Mouse (Mus musculus) embryonic facial prominence, embryonic 15.5 days (tissue): Measurements from ENCODE around the gene Unc13d. TPM values are rescaled to one million over a fixed set of nuclear protein-coding genes. Genes with fewer than 3 reads are reported as not detected.
"Not testable (repeated sequence)": the region's sequence is repeated elsewhere in the genome, so short reads cannot be mapped to it uniquely, and the experiment has no call there.

Experiments
- ATAC-seq: fragments of 200-750 bp; cut with Nextera tagmentation; 2 replicates; pipeline ENCODE4 v1.8.0; 2017; ENCODE audit warnings: low read depth, moderate TSS enrichment; ENCODE audit not compliant: insufficient number of reproducible peaks, low FRiP score, low TSS enrichment
- H3K27ac ChIP-seq: fragments of 300-500 bp; sonication (generic); replicated peaks from 2 replicates; pipeline ENCODE4 v1.5.1; 2015; ENCODE audit warnings: mild to moderate bottlenecking, inconsistent platforms
- H3K27me3 ChIP-seq: fragments of 300-500 bp; sonication (generic); 2 replicates; pipeline ENCODE4 v1.6.1; 2015; ENCODE audit warnings: inconsistent platforms
- H3K36me3 ChIP-seq: fragments of 300-500 bp; sonication (generic); 2 replicates; pipeline ENCODE4 v1.6.1; 2015; ENCODE audit warnings: mild to moderate bottlenecking, inconsistent platforms
- H3K4me1 ChIP-seq: fragments of 300-500 bp; sonication (generic); 2 replicates; pipeline ENCODE4 v1.6.1; 2015; ENCODE audit warnings: inconsistent platforms
- H3K4me2 ChIP-seq: fragments of 300-500 bp; sonication (generic); replicated peaks from 2 replicates; pipeline ENCODE4 v1.6.1; 2015; ENCODE audit warnings: mild to moderate bottlenecking, inconsistent platforms
- H3K4me3 ChIP-seq: fragments of 300-500 bp; sonication (generic); replicated peaks from 2 replicates; pipeline ENCODE4 v1.5.1; 2015; ENCODE audit warnings: mild to moderate bottlenecking, inconsistent platforms
- H3K9ac ChIP-seq: fragments of 300-500 bp; sonication (generic); 2 replicates; pipeline ENCODE4 v1.6.1; 2015; ENCODE audit warnings: inconsistent platforms
- H3K9me3 ChIP-seq: fragments of 300-500 bp; sonication (generic); replicated peaks from 2 replicates; pipeline ENCODE4 v1.6.1; 2016; ENCODE audit warnings: inconsistent platforms
- WGBS: fragments of 180-500 bp; shearing (Covaris S2); methylation state at CpG from one replicate; pipeline ENCODE4 v1.1.7; 2015; 5-methylcytosine and 5-hydroxymethylcytosine counted together
- polyA plus RNA-seq: library from polyadenylated mRNA; unstranded; fragments of >200 nt; fragmentation: Nextera tagmentation; extraction: Ambion mirVana; gene quantifications from 2 replicates; pipeline ENCODE4 v1.2.1, GENCODE M21; 2015

Gene Unc13d
- polyA plus RNA-seq, 1 experiment from 2014 or later, result 4.8 TPM

DNA sequence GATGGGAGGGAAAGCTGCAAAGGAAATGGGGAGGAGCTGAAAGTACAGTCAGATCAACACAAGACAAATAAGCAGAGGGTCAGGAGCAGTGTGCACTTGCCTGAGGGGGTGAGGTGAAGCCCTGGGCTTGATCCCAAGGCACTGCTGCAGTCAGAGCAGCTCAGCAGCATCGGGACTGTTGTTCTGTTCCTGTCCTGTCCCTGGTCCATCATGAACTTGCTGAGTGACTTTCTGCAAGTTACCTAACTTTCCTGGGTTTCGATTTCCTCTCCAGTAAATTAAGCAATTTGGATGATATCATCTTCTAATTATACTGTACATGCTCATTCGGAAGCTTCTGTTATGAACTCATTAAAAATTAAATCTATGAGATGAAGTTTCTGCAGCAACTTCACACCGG lies 50.0 kb downstream of the Unc13d start, which contains the start of gene H3f3b:
H3f3b (minus strand) TSS at position 207 of the 400 bp plus-strand sequence.
- Histone ChIP-seq H3K27ac (no peak within 1 kb of the TSS), H3K4me2 (no peak within 1 kb of the TSS), H3K27me3 (no peaks in the 10 kb centered on the region), H3K36me3 (no peaks in the 10 kb centered on the region), H3K9ac (no peak within 1 kb of the TSS), H3K4me3 (no peak within 1 kb of the TSS), H3K4me1 (peaks cover 17% of the 10 kb centered on the region), H3K9me3 (no peaks in the 10 kb centered on the region)
- 69% methylated on average over 4 of the region's 4 CpGs for WGBS
- ATAC-seq, result no peak

DNA sequence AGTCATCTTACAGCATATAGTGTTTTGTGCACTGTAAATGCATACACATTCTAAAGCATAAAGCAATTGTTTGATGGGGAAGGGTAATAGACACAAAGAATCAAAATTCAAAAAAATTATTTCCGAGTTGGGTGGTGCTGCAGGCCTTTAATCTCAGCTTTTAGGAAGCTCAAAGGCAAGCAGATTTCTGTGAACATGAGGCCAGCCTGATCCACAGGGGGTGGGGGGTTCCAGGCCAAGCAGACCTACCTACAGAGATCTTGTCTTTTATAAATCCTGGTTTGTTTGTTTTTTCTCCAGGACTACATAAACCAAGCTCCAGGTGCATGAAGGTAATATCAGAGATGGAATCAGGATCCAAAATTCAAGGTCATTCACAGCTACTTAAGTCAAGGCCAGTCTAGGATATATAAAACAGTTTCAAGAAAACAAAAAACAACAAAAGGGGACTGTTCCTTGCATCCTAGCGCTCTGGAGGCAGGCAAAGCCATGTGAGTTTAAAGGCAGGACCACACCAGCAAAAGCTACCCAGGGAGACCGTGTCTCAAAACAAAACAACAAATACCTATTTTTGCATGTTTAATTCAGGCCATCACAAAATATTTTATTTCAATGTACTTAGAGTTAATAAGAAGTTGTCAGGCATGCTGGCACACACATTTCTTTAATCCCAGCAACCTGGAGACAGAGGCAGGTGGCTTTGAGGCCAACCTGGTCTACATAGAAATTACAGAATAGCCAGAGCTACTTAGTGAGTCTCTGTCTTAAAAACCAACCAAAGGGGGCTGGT lies 52.5 kb downstream of the Unc13d start:
- no peak for ATAC-seq
- WGBS, result 88% methylated on average over 3 of the region's 3 CpGs
- Histone ChIP-seq H3K4me3 (no peak overlapping the region), H3K27me3 (no peaks in the 10 kb centered on the region), H3K4me2 (no peak overlapping the region), H3K4me1 (peaks cover 2% of the 10 kb centered on the region; the same call in 1 of the 2 replicates), H3K36me3 (peaks cover 14% of the 10 kb centered on the region), H3K9ac (no peak overlapping the region), H3K9me3 (no peaks in the 10 kb centered on the region), H3K27ac (peak overlapping the region; percentile 72)

DNA sequence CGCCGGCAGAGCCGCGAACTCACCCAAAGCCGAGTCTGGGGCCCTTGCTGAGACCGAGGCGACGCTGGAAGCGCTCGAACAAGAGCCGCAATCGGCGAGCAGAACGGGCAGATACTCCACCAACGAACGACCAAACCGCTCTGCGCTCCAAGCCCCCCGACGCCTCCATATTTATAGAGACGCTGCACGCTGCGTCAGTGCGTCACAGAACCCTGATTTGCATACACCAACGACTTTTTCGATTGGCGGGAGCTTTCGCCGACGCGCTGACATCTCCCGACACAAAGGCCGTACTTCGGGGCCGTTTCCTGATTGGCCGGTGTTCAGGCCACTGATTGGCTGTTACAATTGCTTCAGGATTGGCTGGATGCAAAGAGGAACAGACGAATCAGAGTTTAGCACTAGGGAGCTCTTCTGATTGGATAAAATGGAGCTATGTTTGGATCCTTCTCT lies 53.4 kb downstream of the Unc13d start:
- under 1% methylated on average over 37 of the region's 37 CpGs for WGBS
- Histone ChIP-seq H3K27ac (peak overlapping the region; percentile 100), H3K9ac (peak overlapping the region; percentile 100), H3K27me3 (no peaks in the 10 kb centered on the region), H3K9me3 (no peaks in the 10 kb centered on the region), H3K4me2 (0 out of 2 replicates have a peak overlapping the region, but pooled peaks have one; percentile 45), H3K4me1 (peaks cover 2% of the 10 kb centered on the region; the same call in 1 of the 2 replicates), H3K36me3 (peaks cover 17% of the 10 kb centered on the region), H3K4me3 (peak overlapping the region; percentile 95)
- ATAC-seq, result peak; percentile 94

DNA sequence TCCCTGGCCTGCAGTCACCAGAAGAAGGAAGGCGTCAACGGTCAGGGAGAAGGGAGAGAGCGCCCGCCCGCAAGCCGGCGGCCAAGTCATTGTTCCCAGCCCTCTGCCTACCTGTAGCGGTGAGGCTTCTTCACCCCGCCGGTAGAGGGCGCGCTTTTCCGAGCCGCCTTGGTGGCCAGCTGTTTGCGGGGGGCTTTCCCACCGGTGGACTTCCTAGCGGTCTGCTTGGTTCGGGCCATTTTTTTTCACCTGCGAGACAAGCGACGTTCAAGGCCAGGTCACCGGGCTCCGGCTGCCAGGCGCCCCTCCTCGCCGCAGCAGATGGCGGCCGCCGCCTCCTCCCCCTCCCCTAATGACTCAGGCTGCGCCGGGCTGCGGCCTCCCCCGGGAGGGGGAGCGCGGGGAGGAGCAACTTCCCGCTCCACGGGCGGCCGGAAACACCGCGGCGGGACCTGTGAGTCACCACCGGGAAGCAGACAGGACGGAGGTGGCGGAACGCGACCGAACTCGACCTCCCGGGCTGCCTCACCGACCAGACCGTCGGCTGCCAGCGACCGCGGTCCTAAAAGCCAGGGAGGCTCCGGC lies 53.9 kb downstream of the Unc13d start:
- Histone ChIP-seq H3K9me3 (no peaks in the 10 kb centered on the region), H3K4me1 (peaks cover 2% of the 10 kb centered on the region; the same call in 1 of the 2 replicates), H3K27ac (peak overlapping the region; percentile 100), H3K9ac (peak overlapping the region; percentile 100), H3K36me3 (peaks cover 17% of the 10 kb centered on the region), H3K4me3 (peak overlapping the region; percentile 95), H3K27me3 (no peaks in the 10 kb centered on the region), H3K4me2 (peak overlapping the region; percentile 45)
- ATAC-seq, result peak; percentile 66; the same call in 1 of the 2 replicates
- WGBS, result 1% methylated on average over 57 of the region's 57 CpGs

DNA sequence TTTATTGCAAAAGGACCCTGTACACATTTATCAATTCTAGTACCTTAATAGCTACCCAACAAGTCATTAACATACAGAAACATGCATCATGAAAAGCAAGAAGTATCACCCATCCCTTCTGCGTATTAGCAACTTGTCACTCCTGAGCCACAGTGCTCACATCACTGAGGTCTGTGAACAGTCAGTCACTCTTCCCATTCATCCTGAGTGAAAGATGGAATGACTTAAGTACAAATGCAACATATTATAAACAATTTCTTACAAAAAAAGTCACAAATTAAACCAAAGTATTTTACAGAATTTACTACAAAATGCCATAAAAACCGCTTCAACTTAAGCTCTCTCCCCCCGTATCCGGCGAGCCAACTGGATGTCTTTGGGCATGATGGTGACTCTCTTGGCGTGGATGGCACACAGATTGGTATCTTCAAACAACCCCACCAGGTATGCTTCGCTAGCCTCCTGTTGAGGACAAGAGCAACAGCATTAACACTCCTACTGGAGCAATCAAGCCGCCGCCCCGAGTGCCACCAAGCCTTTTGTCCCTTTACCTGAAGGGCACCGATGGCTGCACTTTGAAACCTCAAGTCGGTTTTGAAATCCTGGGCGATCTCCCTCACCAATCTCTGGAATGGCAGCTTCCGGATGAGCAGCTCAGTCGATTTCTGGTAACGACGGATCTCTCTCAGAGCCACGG lies 54.5 kb downstream of the Unc13d start:
- Histone ChIP-seq H3K4me3 (peak overlapping the region; percentile 95), H3K36me3 (peaks cover 17% of the 10 kb centered on the region), H3K4me2 (peak overlapping the region; percentile 45), H3K27ac (peak overlapping the region; percentile 100), H3K9ac (peak overlapping the region; percentile 100)
- ATAC-seq, H3K9me3 ChIP-seq, H3K4me1 ChIP-seq, H3K27me3 ChIP-seq: not testable (repeated sequence)
- 4% methylated on average over 18 of the region's 18 CpGs for WGBS

DNA sequence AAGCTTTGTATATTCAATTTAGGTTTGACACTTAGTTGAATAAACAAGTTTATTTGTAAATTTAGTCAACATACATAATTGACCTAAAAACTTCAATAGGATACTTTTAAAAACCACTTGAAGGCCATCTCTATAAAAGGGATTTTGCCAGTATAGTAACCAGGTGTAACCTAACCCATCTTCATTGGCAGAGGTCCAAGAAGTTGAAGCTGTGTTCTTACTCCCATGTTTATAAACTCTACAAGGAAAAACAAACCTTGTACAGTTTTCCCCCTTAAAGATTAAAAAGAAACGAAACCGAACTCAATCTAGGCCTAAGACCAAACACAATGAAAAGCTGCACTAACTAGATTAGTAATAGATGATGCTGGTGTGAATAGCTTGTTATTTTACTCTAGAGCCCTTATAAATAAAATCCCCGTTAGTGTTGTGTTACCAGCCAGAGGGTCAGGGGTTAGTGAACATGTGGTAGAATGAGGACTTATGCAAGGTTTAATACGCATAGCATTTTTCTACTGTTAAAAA lies 55.4 kb downstream of the Unc13d start:
- 0 out of 2 replicates have a peak overlapping the region, but pooled peaks have one; percentile 13 for H3K9ac ChIP-seq
- H3K27me3 ChIP-seq, result no peaks in the 10 kb centered on the region
- H3K4me3 ChIP-seq, result peak overlapping the region; percentile 35
- no peaks in the 10 kb centered on the region for H3K9me3 ChIP-seq
- H3K4me1 ChIP-seq, result peaks cover 2% of the 10 kb centered on the region; the same call in 1 of the 2 replicates
- peak overlapping the region; percentile 54 for H3K4me2 ChIP-seq
- H3K27ac ChIP-seq, result no peak overlapping the region
- WGBS, result 48% methylated on average over 4 of the region's 4 CpGs
- no peak for ATAC-seq
- peaks cover 17% of the 10 kb centered on the region for H3K36me3 ChIP-seq

DNA sequence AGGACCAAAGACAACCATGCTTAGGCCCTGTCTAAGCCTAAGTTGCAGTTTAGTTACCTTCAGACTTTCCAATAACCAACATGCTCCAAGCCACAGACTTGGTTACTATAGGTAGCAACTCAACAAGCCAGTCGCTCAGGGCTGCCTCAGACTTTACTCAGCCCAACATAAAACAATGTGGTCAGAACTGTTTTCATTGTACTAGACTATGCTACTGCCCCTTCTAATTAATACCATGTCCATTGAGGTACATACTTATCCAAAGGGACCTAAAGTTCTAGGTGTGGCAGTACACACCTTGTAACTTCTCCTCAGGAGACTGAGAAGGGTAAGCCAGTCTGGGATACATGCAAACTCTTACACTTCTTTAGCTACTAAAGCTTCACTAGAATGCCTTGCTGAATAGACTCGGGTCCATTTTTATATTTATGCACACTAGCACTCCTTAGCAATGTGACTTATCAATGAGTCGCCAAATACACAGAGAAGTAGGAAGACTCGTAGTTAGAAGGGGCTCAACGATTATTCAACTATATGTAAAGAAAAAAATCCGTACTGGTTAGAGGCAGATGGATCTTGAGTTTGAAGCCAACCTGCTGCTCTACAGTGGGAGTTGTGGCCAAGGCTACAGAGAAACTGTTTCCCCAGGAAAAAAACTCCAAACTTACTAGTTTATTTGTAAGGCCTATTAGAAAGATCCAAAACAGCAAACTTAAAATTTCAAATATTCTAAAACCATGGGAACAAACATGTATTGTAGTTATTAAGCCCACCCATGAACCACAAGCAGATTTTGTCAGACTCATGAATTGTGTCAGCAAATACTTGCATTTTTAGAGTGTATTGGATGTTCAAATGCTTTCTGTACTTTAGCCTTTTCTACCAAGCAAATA lies 56.2 kb downstream of the Unc13d start:
- H3K27me3 ChIP-seq, result no peaks in the 10 kb centered on the region
- no peak for ATAC-seq
- H3K27ac ChIP-seq, result peak overlapping the region; percentile 39; the same call in 1 of the 2 replicates
- no peak overlapping the region for H3K9ac ChIP-seq
- H3K9me3 ChIP-seq, result no peaks in the 10 kb centered on the region
- peaks cover 17% of the 10 kb centered on the region for H3K36me3 ChIP-seq
- H3K4me1 ChIP-seq, result peaks cover 2% of the 10 kb centered on the region; the same call in 1 of the 2 replicates
- 71% methylated on average over 6 of the region's 6 CpGs for WGBS
- H3K4me3 ChIP-seq, result peak overlapping the region; percentile 11
- peak overlapping the region; percentile 54 for H3K4me2 ChIP-seq

DNA sequence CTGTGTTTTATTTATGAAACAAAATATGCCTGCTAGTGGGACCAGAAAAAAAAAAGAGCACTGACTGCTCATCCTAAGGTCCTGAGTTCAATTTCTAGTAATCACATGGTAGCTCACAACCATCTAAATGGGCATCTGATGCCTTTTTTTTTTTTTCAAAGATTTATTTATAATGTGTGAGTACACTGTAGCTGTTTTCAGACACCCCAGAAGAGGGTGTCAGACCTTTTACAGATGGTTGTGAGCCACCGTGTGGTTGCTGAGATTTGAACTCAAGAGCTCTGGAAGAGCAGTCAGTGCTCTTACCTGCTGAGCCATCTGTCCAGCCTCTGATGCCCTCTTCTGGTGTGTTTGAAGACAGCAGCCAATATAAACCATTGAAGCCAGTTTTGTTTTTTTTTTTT lies 57.2 kb downstream of the Unc13d start:
- H3K27ac ChIP-seq, result 0 out of 2 replicates have a peak overlapping the region, but pooled peaks have one; percentile 63
- no peak overlapping the region for H3K4me2 ChIP-seq
- H3K36me3 ChIP-seq, result peaks cover 17% of the 10 kb centered on the region
- no peak for ATAC-seq
- no peaks in the 10 kb centered on the region for H3K9me3 ChIP-seq
- H3K27me3 ChIP-seq, result no peaks in the 10 kb centered on the region
- no peak overlapping the region for H3K9ac ChIP-seq
- no peak overlapping the region for H3K4me3 ChIP-seq
- 50% methylated on average over 1 of the region's 1 CpGs for WGBS
- peaks cover 2% of the 10 kb centered on the region; the same call in 1 of the 2 replicates for H3K4me1 ChIP-seq

DNA sequence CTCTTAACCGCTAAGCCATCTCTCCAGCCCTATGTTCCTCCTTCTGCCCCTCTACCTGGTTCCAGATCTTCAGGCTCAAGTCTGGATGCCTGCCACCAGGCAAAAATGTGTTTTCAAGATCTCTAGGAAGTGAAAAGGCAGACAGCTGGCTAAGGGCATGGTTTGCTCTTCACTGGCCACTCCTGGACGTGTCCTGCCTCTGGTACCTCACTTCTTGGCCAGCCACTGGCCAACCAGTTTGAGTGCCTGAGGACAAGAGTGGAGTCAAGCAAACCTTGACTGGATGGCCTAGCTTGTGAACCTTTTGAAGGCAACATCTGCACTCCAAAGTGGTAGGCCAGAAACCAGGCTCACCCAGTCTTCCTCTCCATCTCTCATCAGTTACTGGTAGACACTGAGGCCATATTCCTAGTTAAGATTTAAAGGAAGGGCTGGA lies 57.8 kb downstream of the Unc13d start:
- Histone ChIP-seq H3K4me1 (peaks cover under 1% of the 10 kb centered on the region; the same call in 1 of the 2 replicates), H3K4me2 (no peak overlapping the region), H3K4me3 (no peak overlapping the region), H3K9ac (no peak overlapping the region), H3K9me3 (no peaks in the 10 kb centered on the region), H3K27ac (peak overlapping the region; percentile 63; the same call in 1 of the 2 replicates), H3K36me3 (peaks cover 17% of the 10 kb centered on the region), H3K27me3 (no peaks in the 10 kb centered on the region)
- 79% methylated on average over 2 of the region's 2 CpGs for WGBS
- no peak for ATAC-seq

DNA sequence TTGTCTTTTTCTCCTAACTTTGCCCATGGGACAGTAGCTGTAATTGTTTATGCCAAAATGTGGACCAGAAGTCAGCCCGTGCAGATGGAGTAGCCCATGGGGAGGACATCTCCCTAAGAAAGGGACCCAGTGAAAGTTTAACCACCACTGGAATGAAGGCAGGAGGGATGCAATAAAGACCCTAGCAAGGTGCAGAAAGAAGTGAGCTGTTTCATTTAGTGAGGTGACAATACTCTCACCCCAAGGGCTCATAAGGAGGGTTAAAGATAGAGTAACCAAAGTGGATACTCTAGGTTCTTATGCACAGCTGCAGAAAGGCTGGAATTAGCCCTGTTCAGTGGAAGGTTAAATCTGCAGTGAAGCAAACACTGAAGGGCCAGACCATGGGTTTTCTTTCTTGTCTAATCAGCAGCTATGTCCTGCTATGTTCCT lies 58.4 kb downstream of the Unc13d start:
- H3K4me1 ChIP-seq, result no peaks in the 10 kb centered on the region; the same call in 1 of the 2 replicates
- H3K4me3 ChIP-seq, result no peak overlapping the region
- no peaks in the 10 kb centered on the region for H3K9me3 ChIP-seq
- peaks cover 17% of the 10 kb centered on the region for H3K36me3 ChIP-seq
- no peak overlapping the region for H3K27ac ChIP-seq
- no peak for ATAC-seq
- no peak overlapping the region for H3K4me2 ChIP-seq
- WGBS, result 53% methylated on average over 1 of the region's 1 CpGs
- no peaks in the 10 kb centered on the region for H3K27me3 ChIP-seq
- no peak overlapping the region for H3K9ac ChIP-seq
